Mouse (Mus musculus) heart, embryonic 11.5 days (tissue): ENCODE results near the gene Mark3. TPM values are rescaled to one million over a fixed set of nuclear protein-coding genes. Genes with fewer than 3 reads are reported as not detected.
"Not testable (repeated sequence)": the region's sequence is repeated elsewhere in the genome, so short reads cannot be mapped to it uniquely, and the experiment has no call there.

Experiments
- ATAC-seq: fragments of 200-750 bp; cut with Nextera tagmentation; replicated peaks from 2 replicates; pipeline ENCODE4 v1.8.0; 2017; ENCODE audit warnings: moderate library complexity; ENCODE audit not compliant: insufficient number of reproducible peaks, low FRiP score, low TSS enrichment
- H3K27ac ChIP-seq: fragments of 300-500 bp; sonication (generic); 2 replicates; pipeline ENCODE4 v1.5.1; 2014; ENCODE audit warnings: mild to moderate bottlenecking, low read depth, low read length
- H3K27me3 ChIP-seq: fragments of 300-500 bp; sonication (generic); 2 replicates; pipeline ENCODE4 v1.6.1; 2014; ENCODE audit warnings: mild to moderate bottlenecking, low read length, mixed read lengths; ENCODE audit not compliant: control insufficient read depth, insufficient read depth
- H3K36me3 ChIP-seq: fragments of 300-500 bp; sonication (generic); 2 replicates; pipeline ENCODE4 v1.6.1; 2014; ENCODE audit warnings: mild to moderate bottlenecking, low read length, moderate library complexity, mixed read lengths; ENCODE audit not compliant: control insufficient read depth, insufficient read depth
- H3K4me1 ChIP-seq: fragments of 300-500 bp; sonication (generic); 2 replicates; pipeline ENCODE4 v1.6.1; 2014; ENCODE audit warnings: low read length; ENCODE audit not compliant: control insufficient read depth, insufficient read depth
- H3K4me2 ChIP-seq: fragments of 300-500 bp; sonication (generic); 2 replicates; pipeline ENCODE4 v1.6.1; 2014; ENCODE audit warnings: mild to moderate bottlenecking, moderate library complexity
- H3K4me3 ChIP-seq: fragments of 300-500 bp; sonication (generic); 2 replicates; pipeline ENCODE4 v1.5.1; 2014; ENCODE audit warnings: low read depth, low read length
- H3K9ac ChIP-seq: fragments of 300-500 bp; sonication (generic); 2 replicates; pipeline ENCODE4 v1.6.1; 2014; ENCODE audit warnings: mild to moderate bottlenecking, low read depth, low read length, moderate library complexity
- H3K9me3 ChIP-seq: fragments of 300-500 bp; sonication (generic); replicated peaks from 2 replicates; pipeline ENCODE4 v1.6.1; 2016; ENCODE audit warnings: low read length; ENCODE audit not compliant: control insufficient read depth
- WGBS: fragments of 180-500 bp; shearing (Covaris S2); extraction: QIAGEN DNeasy Blood & Tissue Kit; methylation state at CpG from one replicate; pipeline ENCODE4 v1.1.7; 2014; ENCODE audit not compliant: insufficient replicate concordance; 5-methylcytosine and 5-hydroxymethylcytosine counted together
- polyA plus RNA-seq: library from polyadenylated mRNA; unstranded; fragments of >200 nt; fragmentation: Nextera tagmentation; extraction: Ambion mirVana; gene quantifications from 2 replicates; pipeline ENCODE4 v1.2.1, GENCODE M21; 2014

Gene Mark3
- polyA plus RNA-seq, 1 experiment from 2014 or later = 45.7 TPM

DNA sequence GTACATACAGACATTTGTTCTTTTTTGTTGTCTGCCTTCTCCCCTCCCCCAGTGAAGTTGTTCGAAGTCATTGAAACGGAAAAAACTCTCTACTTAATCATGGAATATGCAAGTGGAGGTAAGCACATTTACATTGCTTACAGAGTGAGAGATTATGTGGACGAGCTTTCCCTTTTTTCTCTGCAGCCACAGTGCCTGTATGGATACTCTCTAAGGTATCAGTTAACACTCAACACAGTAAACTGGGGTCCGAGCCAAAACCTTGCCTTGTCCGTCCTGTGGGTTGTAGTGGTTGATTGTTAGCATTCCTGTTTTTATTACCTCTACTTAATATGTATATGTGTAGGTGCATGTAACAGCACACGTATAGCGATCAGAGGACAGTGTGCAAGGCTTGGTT lies 43.9 kb downstream of the Mark3 start:
- H3K4me1 ChIP-seq = no peaks in the 10 kb centered on the region

DNA sequence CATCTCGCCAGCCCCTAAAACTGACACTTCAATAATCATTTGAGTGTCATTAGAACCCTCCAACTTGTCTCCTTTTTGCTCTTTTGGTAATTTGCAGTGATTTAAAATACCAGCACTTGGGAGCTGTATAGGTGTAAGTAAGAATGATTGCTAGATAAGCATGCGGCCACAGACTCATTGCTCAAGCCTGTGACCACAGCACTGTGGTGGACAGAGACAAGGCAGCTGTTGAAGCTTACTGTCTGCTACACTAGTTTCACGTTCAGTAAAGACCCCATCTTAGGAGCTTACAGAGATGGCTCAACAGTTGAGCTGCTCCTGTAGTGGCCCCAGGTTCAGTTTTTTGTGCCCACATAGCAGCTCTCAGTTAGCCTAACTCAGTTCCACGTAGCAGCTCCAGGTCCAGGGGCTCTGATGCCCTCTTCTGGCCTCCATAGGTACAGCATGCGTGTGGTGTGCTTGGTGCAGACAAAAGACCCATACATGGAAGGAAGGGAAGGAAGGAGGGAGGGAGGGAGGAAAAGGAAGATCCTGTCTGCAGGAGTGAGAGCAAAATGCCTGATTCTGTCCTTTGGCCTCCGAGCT lies 73.8 kb downstream of the Mark3 start:
- Histone ChIP-seq H3K9ac (no peak overlapping the region), H3K27me3 (no peaks in the 10 kb centered on the region), H3K9me3 (no peaks in the 10 kb centered on the region), H3K4me3 (no peak overlapping the region), H3K27ac (no peak overlapping the region), H3K36me3 (peaks cover 21% of the 10 kb centered on the region), H3K4me1 (no peaks in the 10 kb centered on the region), H3K4me2 (no peak overlapping the region)
- 54% methylated on average over 6 of the region's 6 CpGs for WGBS
- ATAC-seq = no peak

More for the DNA sequence above, 43.9 kb downstream of the Mark3 start:
- H3K4me3 ChIP-seq = no peak overlapping the region
- no peak overlapping the region for H3K27ac ChIP-seq
- whole genome bisulfite sequencing = 83% methylated on average over 7 of the region's 7 CpGs
- H3K36me3 ChIP-seq = peaks cover 25% of the 10 kb centered on the region
- H3K9ac ChIP-seq = no peak overlapping the region
- H3K4me2 ChIP-seq = no peak overlapping the region
- H3K9me3 ChIP-seq = no peaks in the 10 kb centered on the region
- no peaks in the 10 kb centered on the region for H3K27me3 ChIP-seq
- no peak for ATAC-seq

DNA sequence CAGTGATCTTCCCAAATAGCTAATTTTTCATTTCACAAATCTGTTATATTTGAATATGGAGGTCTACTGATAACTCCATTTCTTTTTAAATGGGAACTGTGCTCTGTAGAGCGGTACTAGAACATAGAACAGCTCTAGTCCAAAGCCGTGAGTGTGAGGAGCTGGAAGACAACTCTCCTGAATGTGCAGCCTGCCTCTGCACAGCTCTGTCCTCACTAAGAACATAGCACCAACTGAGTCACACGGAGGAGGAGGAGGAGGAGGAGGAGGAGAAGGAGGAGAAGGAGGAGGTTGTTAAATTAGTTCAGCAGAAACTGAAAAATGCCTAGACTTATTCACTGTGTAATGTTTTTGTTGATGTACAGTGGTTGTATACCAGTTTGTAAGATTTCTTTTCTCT lies 78.6 kb downstream of the Mark3 start:
- no peak for ATAC-seq
- H3K36me3 ChIP-seq = peaks cover 14% of the 10 kb centered on the region; the same call in 1 of the 2 replicates
- no peak overlapping the region for H3K4me2 ChIP-seq
- no peak overlapping the region for H3K9ac ChIP-seq
- no peaks in the 10 kb centered on the region for H3K4me1 ChIP-seq
- H3K27me3 ChIP-seq = no peaks in the 10 kb centered on the region
- H3K9me3 ChIP-seq = no peaks in the 10 kb centered on the region
- H3K27ac ChIP-seq = no peak overlapping the region
- 83% methylated on average over 3 of the region's 3 CpGs for WGBS
- no peak overlapping the region for H3K4me3 ChIP-seq

DNA sequence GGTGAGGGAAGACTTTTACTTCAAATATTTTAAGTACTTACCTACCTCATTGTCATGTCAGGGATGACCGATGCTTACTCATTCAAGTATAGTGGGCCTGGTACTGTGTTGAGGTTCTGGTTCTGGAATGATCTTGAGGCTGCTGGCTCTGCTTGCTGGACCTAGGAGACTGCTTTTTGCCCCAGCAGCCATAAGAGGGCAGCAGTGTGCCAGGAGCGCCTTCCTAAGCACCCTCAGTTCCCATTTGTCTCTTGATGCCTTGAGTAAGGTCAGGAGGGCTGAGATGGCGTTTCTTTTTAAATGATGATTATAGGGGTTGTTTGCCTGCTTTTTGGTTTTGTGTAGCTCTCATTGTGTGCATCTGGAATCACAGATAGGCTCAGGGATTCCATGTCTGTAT lies 79.1 kb downstream of the Mark3 start:
- Histone ChIP-seq H3K4me3 (no peak overlapping the region), H3K27ac (no peak overlapping the region), H3K9me3 (no peaks in the 10 kb centered on the region), H3K36me3 (peaks cover 11% of the 10 kb centered on the region; the same call in 1 of the 2 replicates), H3K9ac (no peak overlapping the region), H3K4me1 (no peaks in the 10 kb centered on the region), H3K4me2 (no peak overlapping the region), H3K27me3 (no peaks in the 10 kb centered on the region)
- no peak for ATAC-seq
- 44% methylated on average over 3 of the region's 3 CpGs for WGBS

DNA sequence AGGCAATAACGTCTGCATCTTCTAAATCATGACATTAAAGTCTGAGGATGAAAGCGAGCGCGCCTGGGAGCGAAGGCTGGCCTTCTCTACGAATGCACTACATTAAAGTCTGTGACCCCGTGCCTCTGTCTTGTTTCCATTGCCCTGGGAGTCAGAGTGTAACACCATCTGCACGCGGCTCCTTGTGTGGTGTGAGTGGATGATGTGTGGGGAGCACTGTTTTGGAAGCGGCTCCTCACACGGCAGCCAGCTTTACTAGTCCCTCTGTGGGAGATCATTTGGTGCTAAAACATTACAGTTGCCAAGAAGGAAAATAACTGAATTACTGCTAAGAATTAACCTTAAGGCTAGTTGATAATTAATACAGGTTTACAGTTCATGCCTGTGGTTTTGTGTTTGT lies 81.4 kb downstream of the Mark3 start:
- no peaks in the 10 kb centered on the region for H3K27me3 ChIP-seq
- H3K4me1 ChIP-seq = no peaks in the 10 kb centered on the region
- ATAC-seq = no peak
- 95% methylated on average over 11 of the region's 11 CpGs for WGBS
- H3K27ac ChIP-seq = no peak overlapping the region
- no peak overlapping the region for H3K4me3 ChIP-seq
- H3K9ac ChIP-seq = no peak overlapping the region
- H3K36me3 ChIP-seq = peaks cover 10% of the 10 kb centered on the region; the same call in 1 of the 2 replicates
- H3K9me3 ChIP-seq = no peaks in the 10 kb centered on the region
- H3K4me2 ChIP-seq = no peak overlapping the region

DNA sequence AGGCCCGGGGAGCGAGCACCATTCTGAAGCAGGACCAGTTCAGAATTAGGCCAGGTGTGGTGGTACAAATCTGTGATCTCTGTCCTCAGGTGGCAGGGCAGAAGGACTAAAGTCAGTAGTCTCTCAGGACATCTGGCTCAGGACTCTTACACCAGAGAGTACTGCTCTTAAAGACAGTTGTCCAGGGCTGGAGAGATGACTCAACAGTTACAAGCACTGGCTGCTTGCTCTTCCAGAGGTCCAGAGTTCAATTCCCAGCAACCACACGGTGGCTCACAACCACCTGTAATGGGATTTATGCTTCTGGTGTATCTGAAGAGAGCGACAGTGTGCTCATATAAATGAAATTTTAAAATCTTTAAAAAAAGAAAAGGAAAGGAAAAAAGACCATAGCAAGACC lies 85.0 kb downstream of the Mark3 start:
- Histone ChIP-seq H3K4me3 (no peak overlapping the region), H3K4me2 (no peak overlapping the region), H3K36me3 (peaks cover 8% of the 10 kb centered on the region), H3K9ac (no peak overlapping the region), H3K27me3 (no peaks in the 10 kb centered on the region), H3K27ac (no peak overlapping the region), H3K9me3 (no peaks in the 10 kb centered on the region), H3K4me1 (peaks cover 9% of the 10 kb centered on the region)
- WGBS = 93% methylated on average over 4 of the region's 4 CpGs
- no peak for ATAC-seq

DNA sequence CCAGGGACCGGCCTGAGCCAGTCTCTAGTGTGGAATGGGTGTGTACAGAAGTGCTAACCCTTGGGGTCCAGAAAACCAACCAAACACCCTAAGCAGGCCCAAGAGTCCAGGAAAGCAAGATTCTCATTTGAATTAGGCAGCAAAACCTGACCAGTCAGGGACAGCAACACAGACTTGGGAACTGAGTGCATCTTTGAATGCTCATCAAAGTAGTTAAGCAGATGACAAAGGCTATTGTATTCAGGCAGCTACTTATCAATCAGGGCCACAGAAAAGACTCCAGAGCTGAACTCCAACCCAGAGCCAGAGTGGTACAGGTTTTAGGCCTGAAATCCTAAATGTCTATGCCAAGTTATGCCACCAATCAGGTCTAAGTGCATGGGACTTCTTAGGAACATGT lies 86.3 kb downstream of the Mark3 start:
- H3K9ac ChIP-seq = no peak overlapping the region
- H3K9me3 ChIP-seq = no peaks in the 10 kb centered on the region
- H3K4me1 ChIP-seq = peaks cover 22% of the 10 kb centered on the region
- peaks cover 4% of the 10 kb centered on the region for H3K36me3 ChIP-seq
- no peak overlapping the region for H3K4me3 ChIP-seq
- ATAC-seq = no peak
- H3K4me2 ChIP-seq = no peak overlapping the region
- H3K27ac ChIP-seq = no peak overlapping the region
- H3K27me3 ChIP-seq = no peaks in the 10 kb centered on the region
- 96% methylated on average over 1 of the region's 1 CpGs for WGBS

DNA sequence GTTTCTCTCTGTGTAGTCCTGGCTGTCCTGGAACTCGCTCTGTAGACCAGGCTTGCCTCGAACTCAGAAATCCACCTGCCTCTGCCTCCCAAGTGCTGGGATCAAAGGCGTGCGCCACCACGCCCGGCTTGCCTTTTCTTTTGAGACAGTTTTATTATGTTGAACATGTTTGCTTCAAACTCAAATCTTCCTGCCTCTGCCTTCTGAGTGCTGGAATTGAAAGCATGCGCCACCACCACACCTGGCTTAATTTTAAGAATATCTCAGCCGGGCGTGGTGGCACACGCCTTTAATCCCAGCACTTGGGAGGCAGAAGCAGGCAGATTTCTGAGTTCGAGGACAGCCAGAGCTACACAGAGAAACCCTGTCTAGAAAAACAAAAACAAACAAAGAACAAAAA lies 87.2 kb downstream of the Mark3 start:
- H3K9me3 ChIP-seq, H3K36me3 ChIP-seq, H3K9ac ChIP-seq, ATAC-seq, H3K27me3 ChIP-seq, H3K27ac ChIP-seq, H3K4me2 ChIP-seq, H3K4me3 ChIP-seq: not testable (repeated sequence)
- 95% methylated on average over 11 of the region's 11 CpGs for WGBS
- peaks cover 30% of the 10 kb centered on the region for H3K4me1 ChIP-seq
